Mouse (Mus musculus) liver, embryonic 14.5 days (tissue): ENCODE measurements around the gene Man1c1. TPM values are rescaled to one million over a fixed set of nuclear protein-coding genes. Genes with fewer than 3 reads are reported as not detected.
A peak's percentile ranks its signal among the peaks of the same experiment; 100 is the strongest.

Experiments
- ATAC-seq: fragments of 200-750 bp; cut with Nextera tagmentation; 2 replicates; pipeline ENCODE4 v1.8.0; 2017; ENCODE audit warnings: moderate number of reproducible peaks, mild to moderate bottlenecking, moderate library complexity; ENCODE audit not compliant: insufficient read depth
- DNase-seq, 3 experiments: peaks; one replicate each; pipeline ENCODE4 v3.0.0-alpha.2; 2012 to 2013; ENCODE audit warnings: low read depth in 3 of 3, low spot score in 3 of 3
- H3K27ac ChIP-seq: fragments of 300-500 bp; sonication (generic); 2 replicates; pipeline ENCODE4 v1.5.1; 2014; ENCODE audit warnings: moderate library complexity, mild to moderate bottlenecking, control low read depth, inconsistent platforms
- H3K27me3 ChIP-seq: fragments of 300-500 bp; sonication (generic); 2 replicates; pipeline ENCODE4 v1.6.1; 2014; ENCODE audit warnings: mild to moderate bottlenecking, low read length, moderate library complexity; ENCODE audit not compliant: control insufficient read depth, insufficient read depth
- H3K36me3 ChIP-seq: fragments of 300-500 bp; sonication (generic); replicated peaks from 2 replicates; pipeline ENCODE4 v1.6.1; 2014; ENCODE audit warnings: low read depth; ENCODE audit not compliant: control insufficient read depth, insufficient read depth
- H3K4me1 ChIP-seq, 2 experiments: fragments of 200-500 bp in 1 of 2; fragments of 300-500 bp in 1 of 2; sonication (generic) in 1 of 2; replicated peaks; 2 replicates each; pipeline ENCODE4 v1.6.1; 2012 to 2014; ENCODE audit warnings: antibody characterized with exemption in 1 of 2, inconsistent platforms in 1 of 2, low read length in 1 of 2; ENCODE audit not compliant: control insufficient read depth in 2 of 2, insufficient read depth in 2 of 2
- H3K4me2 ChIP-seq: fragments of 300-500 bp; sonication (generic); 2 replicates; pipeline ENCODE4 v1.6.1; 2014; ENCODE audit warnings: low read depth, mild to moderate bottlenecking, control low read depth, moderate library complexity
- H3K4me3 ChIP-seq, 2 experiments: fragments of 200-500 bp in 1 of 2; fragments of 300-500 bp in 1 of 2; sonication (generic) in 1 of 2; 2 replicates each; pipeline ENCODE4 v1.5.1; 2012 to 2014; ENCODE audit warnings: low read depth in 2 of 2, low read length in 2 of 2, mild to moderate bottlenecking in 2 of 2, control low read depth in 1 of 2, inconsistent platforms in 1 of 2, moderate library complexity in 1 of 2; ENCODE audit not compliant: insufficient read depth in 1 of 2
- H3K9ac ChIP-seq: fragments of 300-500 bp; sonication (generic); replicated peaks from 2 replicates; pipeline ENCODE4 v1.6.1; 2014; ENCODE audit warnings: mild to moderate bottlenecking, control low read depth, moderate library complexity
- H3K9me3 ChIP-seq: fragments of 300-500 bp; sonication (generic); 2 replicates; pipeline ENCODE4 v1.6.1; 2016; ENCODE audit warnings: low read length, mixed read lengths; ENCODE audit not compliant: control insufficient read depth
- CTCF ChIP-seq: IDR thresholded peaks from 2 replicates; pipeline ENCODE4 v1.5.1; 2016; ENCODE audit warnings: antibody characterized with exemption, low read depth, control low read depth
- EP300 ChIP-seq: IDR thresholded peaks from 2 replicates; pipeline ENCODE4 v1.6.1; 2016; ENCODE audit warnings: antibody characterized with exemption, low read depth
- WGBS: fragments of 180-500 bp; shearing (Covaris S2); extraction: QIAGEN DNeasy Blood & Tissue Kit; methylation state at CpG from one replicate; pipeline ENCODE4 v1.1.7; 2014; ENCODE audit not compliant: insufficient replicate concordance; 5-methylcytosine and 5-hydroxymethylcytosine counted together
- polyA plus RNA-seq, 2 experiments: library from polyadenylated mRNA; depleted of rRNA in 1 of 2; stranded (reverse) in 1 of 2; unstranded in 1 of 2; fragments of >200 nt; fragmentation: Nextera tagmentation in 1 of 2; extraction: Ambion mirVana in 1 of 2; gene quantifications; 2 replicates each; pipeline versions ENCODE4 v1.2.1 to v1.2.3; 2012 to 2014

Gene Man1c1
- polyA plus RNA-seq, 2 experiments: 1.2 to 1.9 TPM

- H3K36me3 ChIP-seq: no peaks in the 10 kb centered on the region
- DNase-seq (no peak), ATAC-seq (peak; percentile 41; the same call in 1 of the 2 replicates)
- no peaks in the 10 kb centered on the region for H3K9me3 ChIP-seq
- no peak overlapping the region for H3K4me3 ChIP-seq
- no peak overlapping the region for H3K9ac ChIP-seq
- 29% methylated on average over 10 of the region's 10 CpGs for WGBS
- TF ChIP-seq CTCF (no peak), EP300 (no peak)
- H3K4me2 ChIP-seq: no peak overlapping the region
- peaks cover 0 to 5% of the 10 kb centered on the region in 2 experiments; a peak in 1 of 4 replicates for H3K4me1 ChIP-seq
- H3K27ac ChIP-seq: no peak overlapping the region
- no peaks in the 10 kb centered on the region for H3K27me3 ChIP-seq
Observed at GRCm38 (mm10) chr4:134663052-134663451, 41.0 kb downstream of the Man1c1 start.

GRCm38 (mm10) chr4:134660630-134661183 lies 43.4 kb downstream of the Man1c1 start:
- ATAC-seq: no peak
- Histone ChIP-seq H3K4me2 (no peak overlapping the region), H3K27me3 (no peaks in the 10 kb centered on the region), H3K9ac (no peak overlapping the region), H3K4me3 (no peak overlapping the region), H3K9me3 (no peaks in the 10 kb centered on the region), H3K36me3 (no peaks in the 10 kb centered on the region), H3K27ac (no peak overlapping the region), H3K4me1 (peaks cover 0 to 5% of the 10 kb centered on the region in 2 experiments; a peak in 1 of 4 replicates)
- no peak for DNase-seq
- TF ChIP-seq EP300: no peak
- TF ChIP-seq CTCF: no peak
- 62% methylated on average over 18 of the region's 18 CpGs for WGBS

GRCm38 (mm10) chr4:134659354-134660301 lies 44.5 kb downstream of the Man1c1 start:
- DNase-seq (no peak), ATAC-seq (no peak)
- Histone ChIP-seq H3K4me2 (no peak overlapping the region), H3K36me3 (no peaks in the 10 kb centered on the region), H3K4me3 (no peak overlapping the region), H3K27me3 (no peaks in the 10 kb centered on the region), H3K9ac (no peak overlapping the region), H3K4me1 (peaks cover 0 to 5% of the 10 kb centered on the region in 2 experiments; a peak in 1 of 4 replicates), H3K9me3 (no peaks in the 10 kb centered on the region), H3K27ac (no peak overlapping the region)
- WGBS: 53% methylated on average over 27 of the region's 27 CpGs
- no peak for TF ChIP-seq CTCF

GRCm38 (mm10) chr4:134657473-134657872 lies 46.6 kb downstream of the Man1c1 start:
- DNase-seq: no peak
- TF ChIP-seq EP300 (no peak), CTCF (no peak)
- Histone ChIP-seq H3K9ac (no peak overlapping the region), H3K27ac (no peak overlapping the region), H3K4me3 (no peak overlapping the region), H3K36me3 (no peaks in the 10 kb centered on the region), H3K9me3 (no peaks in the 10 kb centered on the region), H3K4me2 (no peak overlapping the region), H3K27me3 (no peaks in the 10 kb centered on the region), H3K4me1 (no peaks in the 10 kb centered on the region; a peak in 1 of 4 replicates)
- no peak for ATAC-seq
- WGBS: 84% methylated on average over 5 of the region's 5 CpGs

- H3K9ac ChIP-seq: no peak overlapping the region
- H3K27me3 ChIP-seq: no peaks in the 10 kb centered on the region
- no peak for ATAC-seq
- 34% methylated on average over 6 of the region's 6 CpGs for WGBS
- DNase-seq: no peak
- no peaks in the 10 kb centered on the region for H3K9me3 ChIP-seq
- H3K36me3 ChIP-seq: no peaks in the 10 kb centered on the region
- no peak overlapping the region for H3K4me2 ChIP-seq
- TF ChIP-seq CTCF (no peak), EP300 (no peak)
- H3K27ac ChIP-seq: no peak overlapping the region
- no peak overlapping the region for H3K4me3 ChIP-seq
- H3K4me1 ChIP-seq: no peaks in the 10 kb centered on the region
Observed at GRCm38 (mm10) chr4:134654391-134654790, 49.7 kb downstream of the Man1c1 start.
